Comparison of ENCODE assay signal across 9 mouse cellular contexts in genomic region chr3:126746148-126746803, GRCm38 (mm10).
DNase-seq lines count a peak whose midpoint lies in the region; ATAC-seq lines count a peak whose summit lies in the region.
"Had no signal": no experiment of that assay in that cellular context is flagged by ENCODE, and none has a peak within 500 bp of the region (broad histone marks: within the 10 kb centered on the region; RNA-seq: fewer than 3 reads in every experiment).

No protein-coding gene starts in this region.

- H3K4me3 ChIP-seq in heart, embryonic 16.5 days (ENCODE audit: low read length), result no peak overlapping the region

- no peaks in the 10 kb centered on the region for H3K36me3 ChIP-seq in heart, embryonic 16.5 days (ENCODE audit: control insufficient read depth, insufficient read depth)

- peak overlapping the region; percentile 87 for H3K27ac ChIP-seq in heart, embryonic 16.5 days (ENCODE audit: low read length)
- H3K27ac ChIP-seq: liver, embryonic 14.5 days had no signal

- H3K27me3 ChIP-seq in heart, embryonic 16.5 days (ENCODE audit: control insufficient read depth, insufficient read depth, low read length), result no peaks in the 10 kb centered on the region

- peak overlapping the region; percentile 45 for H3K4me2 ChIP-seq in heart, embryonic 16.5 days (ENCODE audit: low read depth, low read length)

- DNase-seq in cerebellum, adult 9-10 months, result peak; percentile 54
- no peak for DNase-seq in cerebellum, postnatal 36 days
- DNase-seq in MN1 (ENCODE audit: low spot score), result peak; percentile 46
- peak; percentile 62 to 66 for DNase-seq in kidney, postnatal 25 days
- DNase-seq in left cerebral cortex, adult 8-10 months (ENCODE audit: low spot score in 2 of 2), result no peak
- no peak for DNase-seq in thymus, postnatal 0 days (ENCODE audit: low spot score)
- no peak for DNase-seq in urinary bladder, postnatal 36 days (ENCODE audit: low spot score in 2 of 2)

- no peaks in the 10 kb centered on the region for H3K9me3 ChIP-seq in heart, embryonic 16.5 days (replicated peaks; ENCODE audit: control insufficient read depth, low read length)

- H3K9ac ChIP-seq in heart, embryonic 16.5 days (ENCODE audit: low read length), result no peak overlapping the region
- H3K9ac ChIP-seq: liver, embryonic 14.5 days had no signal

- WGBS in heart, embryonic 16.5 days, result 26% methylated on average over 11 of the region's 11 CpGs

- H3K4me1 ChIP-seq in heart, embryonic 16.5 days (ENCODE audit: control insufficient read depth, insufficient read depth, low read length), result peaks cover 32% of the 10 kb centered on the region

- peak; percentile 98 for ATAC-seq in heart, embryonic 16.5 days (replicated peaks; ENCODE audit: extremely low read depth, insufficient read depth, low FRiP score)

Comparison
In these comparisons a context has a peak if more than half of its experiments do, and no peak if none do; other contexts are left out.
1. DNase-seq: peak in cerebellum, adult 9-10 months (single experiment), MN1 (single experiment) and kidney, postnatal 25 days (2 of 2); none in cerebellum, postnatal 36 days (0 of 2), left cerebral cortex, adult 8-10 months (0 of 2), thymus, postnatal 0 days (single experiment) and urinary bladder, postnatal 36 days (0 of 2).